Mouse (Mus musculus) liver, postnatal 0 days (tissue): ENCODE measurements at regions not wholly inside any gene's neighbourhood (a gene's known extent, or its start where the extent isn't known, plus 50 kb on each side); places are given as distances from the start of the nearest gene placed in this dataset.

Experiments
- CTCF ChIP-seq: sonication (generic); IDR thresholded peaks from 2 replicates; pipeline ENCODE4 v1.5.1; 2016; ENCODE audit warnings: antibody characterized with exemption, low read depth
- EP300 ChIP-seq: IDR thresholded peaks from 2 replicates; pipeline ENCODE4 v1.6.1; 2016; ENCODE audit warnings: antibody characterized with exemption, low read depth, mild to moderate bottlenecking

- TF ChIP-seq EP300 (no peak), CTCF (no peak)
Measured at GRCm38 (mm10) chr8:103985640-103986039, 115.8 kb upstream of the Cdh5 start.
